Mouse (Mus musculus) stomach, postnatal 0 days (tissue): ENCODE results near the gene Fbxo21. TPM values are rescaled to one million over a fixed set of nuclear protein-coding genes. Genes with fewer than 3 reads are reported as not detected.

Experiments used
- ATAC-seq: fragments of 200-750 bp; cut with Nextera tagmentation; 2 replicates; pipeline ENCODE4 v1.8.0; 2017; ENCODE audit not compliant: low FRiP score, low TSS enrichment
- DNase-seq: peaks from one replicate; pipeline ENCODE4 v3.0.0-alpha.2; 2016; ENCODE audit warnings: low spot score
- H3K27ac ChIP-seq: fragments of 300-500 bp; sonication (generic); replicated peaks from 2 replicates; pipeline ENCODE4 v1.5.1; 2014; ENCODE audit warnings: mild to moderate bottlenecking, control low read depth
- H3K27me3 ChIP-seq: fragments of 300-500 bp; sonication (generic); 2 replicates; pipeline ENCODE4 v1.6.1; 2014; ENCODE audit warnings: low read length; ENCODE audit not compliant: control insufficient read depth, insufficient read depth
- H3K36me3 ChIP-seq: fragments of 300-500 bp; sonication (generic); 2 replicates; pipeline ENCODE4 v1.6.1; 2014; ENCODE audit warnings: low read length, mixed read lengths; ENCODE audit not compliant: control insufficient read depth, insufficient read depth
- H3K4me1 ChIP-seq: fragments of 300-500 bp; sonication (generic); replicated peaks from 2 replicates; pipeline ENCODE4 v1.6.1; 2014; ENCODE audit warnings: antibody characterized with exemption; ENCODE audit not compliant: control insufficient read depth, insufficient read depth
- H3K4me2 ChIP-seq: fragments of 300-500 bp; sonication (generic); replicated peaks from 2 replicates; pipeline ENCODE4 v1.6.1; 2014; ENCODE audit warnings: low read depth, mild to moderate bottlenecking, control low read depth, moderate library complexity
- H3K4me3 ChIP-seq: fragments of 300-500 bp; sonication (generic); 2 replicates; pipeline ENCODE4 v1.5.1; 2014; ENCODE audit warnings: low read depth, low read length, control low read depth
- H3K9ac ChIP-seq: fragments of 300-500 bp; sonication (generic); 2 replicates; pipeline ENCODE4 v1.6.1; 2014; ENCODE audit warnings: mild to moderate bottlenecking, low read length, control low read depth, mixed read lengths
- H3K9me3 ChIP-seq: fragments of 300-500 bp; sonication (generic); 2 replicates; pipeline ENCODE4 v1.6.1; 2016; ENCODE audit warnings: low read length; ENCODE audit not compliant: control insufficient read depth
- CTCF ChIP-seq: IDR thresholded peaks from 2 replicates; pipeline ENCODE4 v1.5.1; 2016; ENCODE audit warnings: antibody characterized with exemption, low read depth, mild to moderate bottlenecking, moderate library complexity
- EP300 ChIP-seq: optimal IDR thresholded peaks from 2 replicates; pipeline ENCODE3; 2016; ENCODE audit warnings: antibody characterized with exemption
- WGBS: fragments of 180-500 bp; shearing (Covaris S2); extraction: QIAGEN DNeasy Blood & Tissue Kit; methylation state at CpG from one replicate; pipeline ENCODE4 v1.1.7; 2014; 5-methylcytosine and 5-hydroxymethylcytosine counted together
- polyA plus RNA-seq: library from polyadenylated mRNA; unstranded; fragments of >200 nt; fragmentation: Nextera tagmentation; extraction: Ambion mirVana; gene quantifications from 2 replicates; pipeline ENCODE4 v1.2.1, GENCODE M21; 2015

The Fbxo21 gene
- polyA plus RNA-seq, 1 experiment from 2014 or later: 19.2 TPM

- Histone ChIP-seq H3K4me1 (no peaks in the 10 kb centered on the region), H3K4me2 (peak overlapping the region; percentile 81), H3K4me3 (peak overlapping the region; percentile 94), H3K9ac (peak overlapping the region; percentile 87; the same call in 1 of the 2 replicates), H3K36me3 (peaks cover 6% of the 10 kb centered on the region; the same call in 1 of the 2 replicates), H3K9me3 (no peaks in the 10 kb centered on the region), H3K27me3 (no peaks in the 10 kb centered on the region), H3K27ac (no peak overlapping the region)
- ATAC-seq: no peak
- no peak for TF ChIP-seq CTCF
- TF ChIP-seq EP300: no peak
- 20% methylated on average over 19 of the region's 19 CpGs for WGBS
- DNase-seq: no peak
Measured at GRCm38 (mm10) chr5:117976263-117976656, 270 bp upstream of the Fbxo21 start.

- 5% methylated on average over 28 of the region's 30 CpGs for WGBS
- no peaks in the 10 kb centered on the region for H3K9me3 ChIP-seq
- peak; percentile 8; the same call in 1 of the 2 replicates for ATAC-seq
- H3K4me2 ChIP-seq: peak overlapping the region; percentile 81
- no peak for TF ChIP-seq EP300
- no peak for TF ChIP-seq CTCF
- peak overlapping the region; percentile 87 for H3K9ac ChIP-seq
- peaks cover 6% of the 10 kb centered on the region; the same call in 1 of the 2 replicates for H3K36me3 ChIP-seq
- no peaks in the 10 kb centered on the region for H3K4me1 ChIP-seq
- DNase-seq: peak; percentile 51
- no peaks in the 10 kb centered on the region for H3K27me3 ChIP-seq
- peak overlapping the region; percentile 94 for H3K4me3 ChIP-seq
- no peak overlapping the region; the same call in 1 of the 2 replicates for H3K27ac ChIP-seq
Measured at GRCm38 (mm10) chr5:117977501-117978158, 1.1 kb downstream of the Fbxo21 start.

GRCm38 (mm10) chr5:117978159-117978697 is 1.7 kb downstream of the Fbxo21 start:
- DNase-seq: no peak
- peaks cover 7% of the 10 kb centered on the region; the same call in 1 of the 2 replicates for H3K36me3 ChIP-seq
- H3K9me3 ChIP-seq: no peaks in the 10 kb centered on the region
- H3K4me2 ChIP-seq: peak overlapping the region; percentile 81
- no peaks in the 10 kb centered on the region for H3K4me1 ChIP-seq
- H3K4me3 ChIP-seq: 0 out of 2 replicates have a peak overlapping the region, but pooled peaks have one; percentile 94
- no peak overlapping the region for H3K27ac ChIP-seq
- no peak for TF ChIP-seq EP300
- TF ChIP-seq CTCF: no peak
- WGBS: 57% methylated on average over 17 of the region's 17 CpGs
- ATAC-seq: no peak
- H3K27me3 ChIP-seq: no peaks in the 10 kb centered on the region
- no peak overlapping the region for H3K9ac ChIP-seq

GRCm38 (mm10) chr5:117979082-117979481 is 2.6 kb downstream of the Fbxo21 start:
- peaks cover 13% of the 10 kb centered on the region; the same call in 1 of the 2 replicates for H3K36me3 ChIP-seq
- H3K9ac ChIP-seq: no peak overlapping the region
- ATAC-seq (no peak), DNase-seq (no peak)
- H3K4me3 ChIP-seq: no peak overlapping the region
- H3K27me3 ChIP-seq: no peaks in the 10 kb centered on the region
- no peaks in the 10 kb centered on the region for H3K4me1 ChIP-seq
- 72% methylated on average over 5 of the region's 5 CpGs for WGBS
- TF ChIP-seq CTCF (no peak), EP300 (no peak)
- H3K27ac ChIP-seq: no peak overlapping the region
- H3K4me2 ChIP-seq: no peak overlapping the region
- H3K9me3 ChIP-seq: no peaks in the 10 kb centered on the region

- Histone ChIP-seq H3K36me3 (peaks cover 16% of the 10 kb centered on the region), H3K9me3 (no peaks in the 10 kb centered on the region), H3K4me3 (no peak overlapping the region), H3K4me2 (no peak overlapping the region), H3K4me1 (no peaks in the 10 kb centered on the region), H3K27me3 (no peaks in the 10 kb centered on the region), H3K9ac (no peak overlapping the region), H3K27ac (no peak overlapping the region)
- peak; percentile 64 for DNase-seq
- peak; percentile 42; the same call in 1 of the 2 replicates for ATAC-seq
- WGBS: 62% methylated on average over 8 of the region's 8 CpGs
- TF ChIP-seq EP300 (no peak), CTCF (no peak)
Measured at GRCm38 (mm10) chr5:117980921-117981320, 4.4 kb downstream of the Fbxo21 start.

- ATAC-seq (no peak), DNase-seq (no peak)
- Histone ChIP-seq H3K4me3 (no peak overlapping the region), H3K36me3 (peaks cover 24% of the 10 kb centered on the region), H3K9ac (no peak overlapping the region), H3K4me1 (no peaks in the 10 kb centered on the region), H3K27ac (no peak overlapping the region), H3K4me2 (no peak overlapping the region), H3K9me3 (no peaks in the 10 kb centered on the region), H3K27me3 (no peaks in the 10 kb centered on the region)
- WGBS: 74% methylated on average over 5 of the region's 5 CpGs
- TF ChIP-seq CTCF (no peak), EP300 (no peak)
Measured at GRCm38 (mm10) chr5:117981943-117982342, 5.4 kb downstream of the Fbxo21 start.
